Mouse (Mus musculus): ENCODE measurements at regions not wholly inside any gene's neighbourhood (a gene's known extent, or its start where the extent isn't known, plus 50 kb on each side); places are given as distances from the start of the nearest gene placed in this dataset.

DNA sequence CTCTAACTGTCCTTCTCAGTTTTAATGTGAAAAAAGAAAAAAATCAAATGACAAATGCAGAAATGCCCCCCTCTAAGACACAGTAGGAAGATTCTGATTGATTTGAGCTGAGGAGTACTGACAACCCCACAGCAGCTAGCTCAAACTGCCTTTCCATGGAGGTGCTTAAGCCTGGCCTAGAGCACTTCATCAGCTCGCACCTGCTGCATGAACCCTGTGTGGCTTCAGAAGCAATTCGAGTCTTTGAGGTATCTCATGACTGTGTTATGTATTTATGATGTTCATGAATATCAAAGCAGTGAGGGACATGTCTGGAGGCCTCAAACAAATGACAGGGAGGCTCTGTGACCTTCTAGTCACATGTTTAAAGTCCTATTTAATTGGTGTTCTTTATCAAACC, 255.6 kb downstream of the Izumo3 start:
- TF ChIP-seq KAT2A (conservative IDR thresholded peaks at IDR 0.05; ENCODE audit: low read depth, low read length), result no peak
- TF ChIP-seq GABPA (IDR thresholded peaks at IDR 0.05; ENCODE audit: low read depth, low read length), result no peak
- no peak for TF ChIP-seq MAX (IDR thresholded peaks at IDR 0.05; ENCODE audit: low read length)
- no peak for TF ChIP-seq CHD1 (IDR thresholded peaks at IDR 0.05; ENCODE audit: low read depth, low read length)
- TF ChIP-seq CTCF (IDR thresholded peaks at IDR 0.05 in 2 of 3, conservative IDR thresholded peaks at IDR 0.05 in 1 of 3; ENCODE audit: control insufficient read depth in 1 of 3, insufficient read depth in 1 of 3, low read depth in 2 of 3, low read length in 3 of 3, poor library complexity in 1 of 3, severe bottlenecking in 1 of 3), result no peak
- TF ChIP-seq MYC (IDR thresholded peaks at IDR 0.05; ENCODE audit: low read depth, low read length), result no peak
- TF ChIP-seq USF2 (IDR thresholded peaks at IDR 0.05; ENCODE audit: borderline replicate concordance in 1 of 2, insufficient read depth in 1 of 2, low read depth in 1 of 2, low read length in 2 of 2), result no peak
- no peak for TF ChIP-seq CHD2 (IDR thresholded peaks at IDR 0.05; ENCODE audit: low read length)
- TF ChIP-seq SIN3A (IDR thresholded peaks at IDR 0.05; ENCODE audit: low read length), result no peak
- no peak for TF ChIP-seq POLR2A (IDR thresholded peaks at IDR 0.05; ENCODE audit: control insufficient read depth in 1 of 2, insufficient read depth in 1 of 2, low read depth in 1 of 2, low read length in 2 of 2, poor library complexity in 1 of 2)
- no peak for TF ChIP-seq MAFK (IDR thresholded peaks at IDR 0.05; ENCODE audit: borderline replicate concordance, low read depth, low read length)
- no peaks in the 10 kb centered on the region for H3K9me3 ChIP-seq (replicated peaks; ENCODE audit: insufficient read depth, low read length)
- no peaks in the 10 kb centered on the region for H3K27me3 ChIP-seq (ENCODE audit: control insufficient read depth in 1 of 2, insufficient read depth in 2 of 2, low read length in 2 of 2)
- H3K27ac ChIP-seq (ENCODE audit: control insufficient read depth, low read depth, low read length), result no peak overlapping the region
- no peak for DNase-seq (ENCODE audit: low read depth, low spot score)
- H3K79me2 ChIP-seq (ENCODE audit: control insufficient read depth, insufficient read depth, low read length, poor library complexity), result no peaks in the 10 kb centered on the region
- no peak overlapping the region for H3K4me3 ChIP-seq (ENCODE audit: control insufficient read depth in 1 of 2, insufficient read depth in 1 of 2, low read depth in 2 of 2, low read length in 2 of 2)
- H3K4me1 ChIP-seq (ENCODE audit: control insufficient read depth in 1 of 2, insufficient read depth in 2 of 2, low read length in 2 of 2), result no peaks in the 10 kb centered on the region
- no peaks in the 10 kb centered on the region for H3K36me3 ChIP-seq (ENCODE audit: control insufficient read depth in 1 of 2, insufficient read depth in 2 of 2, low read length in 2 of 2)
- no peak overlapping the region for H3K9ac ChIP-seq (ENCODE audit: control insufficient read depth, low read depth, low read length, poor library complexity, severe bottlenecking)

Measured in MEL (cell line).